Mouse (Mus musculus): Measurements from ENCODE around the gene Eva1a. TPM values are rescaled to one million over a fixed set of nuclear protein-coding genes. Genes with fewer than 3 reads are reported as not detected.

The Eva1a gene
- polyA plus RNA-seq, 1 experiment from 2014 or later, result 3.5 TPM

DNA sequence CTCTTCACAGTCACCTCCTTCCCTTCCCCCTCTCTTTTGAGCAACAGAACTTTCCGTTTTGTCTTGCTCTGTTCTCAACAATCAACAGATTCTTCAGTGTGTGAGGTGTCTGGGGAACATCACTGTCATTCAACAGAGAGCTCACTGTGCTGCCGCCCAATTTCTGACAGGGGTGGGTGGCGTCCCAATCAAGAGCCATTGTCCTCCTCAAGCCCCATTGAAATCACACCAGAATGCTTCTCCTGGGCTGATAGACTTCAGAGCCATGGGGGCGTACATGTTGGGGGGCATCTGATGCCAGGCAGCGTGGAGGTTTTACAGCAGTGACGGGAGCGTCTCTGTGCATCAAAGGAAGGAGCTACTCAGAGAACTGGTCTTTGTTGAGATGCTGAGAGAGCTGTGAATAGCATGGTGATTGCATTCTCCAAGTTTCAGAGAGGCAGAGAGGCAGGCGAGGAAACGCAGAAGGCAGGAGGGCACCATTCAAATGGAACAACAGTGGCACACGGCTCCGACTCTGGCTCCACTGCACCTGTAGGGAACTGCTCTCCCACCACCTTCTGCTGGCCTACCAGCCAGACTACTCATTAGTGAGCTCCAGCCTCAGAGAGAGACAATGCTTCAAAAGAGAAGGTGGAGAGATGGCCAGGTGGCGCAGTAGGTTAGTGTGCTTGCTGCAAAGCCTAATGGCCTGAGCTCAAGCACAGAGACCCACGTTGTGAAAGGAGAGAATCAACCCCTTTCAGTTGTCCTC lies 95.3 kb downstream of the Eva1a start:
- no peak overlapping the region for H3K9ac ChIP-seq
- 62% methylated on average over 13 of the region's 13 CpGs for WGBS (ENCODE audit: insufficient replicate concordance)
- H3K4me2 ChIP-seq, result no peak overlapping the region
- H3K9me3 ChIP-seq (replicated peaks), result no peaks in the 10 kb centered on the region; the same call in 1 of the 2 replicates
- H3K36me3 ChIP-seq, result no peaks in the 10 kb centered on the region
- H3K27ac ChIP-seq, result no peak overlapping the region
- H3K4me3 ChIP-seq, result no peak overlapping the region
- H3K27me3 ChIP-seq (replicated peaks), result no peaks in the 10 kb centered on the region
- H3K4me1 ChIP-seq, result no peaks in the 10 kb centered on the region
- no peak for ATAC-seq

Other genes with a start within 250 kb of the Eva1a start
- 6.8 and 7.9 TPM in 2 replicates for gene Gcfc2, start 117.4 kb upstream of the Eva1a start, polyA plus RNA-seq (2016; fragmentation: Nextera tagmentation; extraction: Ambion mirVana)
- gene Mrpl19, start 75.1 kb upstream of the Eva1a start, polyA plus RNA-seq (2016; fragmentation: Nextera tagmentation; extraction: Ambion mirVana), result 42.5 and 48.9 TPM in 2 replicates